Mouse (Mus musculus): ENCODE data around the gene Etl4. TPM values are rescaled to one million over a fixed set of nuclear protein-coding genes. Genes with fewer than 3 reads are reported as not detected.

Gene Etl4
- polyA plus RNA-seq, 1 experiment from 2014 or later = 10.8 TPM

DNA sequence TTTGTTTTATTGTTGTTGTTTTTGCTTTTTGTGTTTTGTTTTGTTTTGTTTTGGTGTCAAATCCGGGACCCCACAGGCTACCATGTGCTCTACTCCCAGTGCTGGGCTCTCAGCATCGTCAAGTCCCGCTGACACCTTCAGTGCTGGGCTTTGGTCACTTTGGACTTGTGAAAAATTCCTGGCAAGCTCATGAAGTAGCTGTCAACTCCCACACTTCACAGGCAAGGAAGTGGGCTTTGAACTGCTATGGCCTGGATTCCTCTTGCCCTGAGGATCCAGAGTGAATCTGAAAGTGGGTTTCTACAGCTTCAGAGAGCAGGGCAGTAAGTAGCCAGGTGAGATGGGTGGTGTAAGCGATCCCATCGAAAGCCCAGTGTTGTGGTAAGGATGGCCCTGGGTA, 649.5 kb downstream of the Etl4 start:
- no peaks in the 10 kb centered on the region for H3K9me3 ChIP-seq (replicated peaks; ENCODE audit: control insufficient read depth, low read length)
- H3K27ac ChIP-seq (ENCODE audit: low read length) = no peak overlapping the region
- no peak overlapping the region for H3K4me2 ChIP-seq (ENCODE audit: low read depth, low read length)
- H3K9ac ChIP-seq (ENCODE audit: low read length) = no peak overlapping the region
- H3K36me3 ChIP-seq (ENCODE audit: control insufficient read depth, insufficient read depth) = no peaks in the 10 kb centered on the region
- 0 out of 2 replicates have a peak, but pooled peaks have one; percentile 52 for ATAC-seq (replicated peaks; ENCODE audit: extremely low read depth, insufficient read depth, low FRiP score)
- H3K4me3 ChIP-seq (ENCODE audit: low read length) = no peak overlapping the region
- WGBS = 47% methylated on average over 5 of the region's 5 CpGs
- no peaks in the 10 kb centered on the region for H3K27me3 ChIP-seq (ENCODE audit: control insufficient read depth, insufficient read depth, low read length)
- H3K4me1 ChIP-seq (ENCODE audit: control insufficient read depth, insufficient read depth, low read length) = peaks cover 17% of the 10 kb centered on the region

DNA sequence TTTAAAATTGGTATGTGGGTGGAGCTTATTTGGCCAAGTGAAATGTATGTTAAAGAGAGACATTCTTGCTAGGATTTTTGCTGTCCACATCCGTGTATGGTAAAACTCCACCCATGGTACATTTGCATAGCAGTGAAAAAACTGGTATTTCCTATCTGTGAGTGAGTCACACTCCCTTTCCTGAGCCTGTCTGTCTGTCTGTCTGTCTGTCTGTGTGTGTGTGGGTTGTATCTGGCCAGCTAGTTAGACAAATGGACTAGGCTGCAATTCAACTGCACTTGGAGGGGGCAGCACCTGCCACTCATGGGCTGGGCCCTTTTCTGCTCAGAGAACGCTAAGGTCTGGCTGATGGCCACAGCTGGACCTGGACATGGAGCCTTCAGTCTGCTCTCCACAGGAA, 650.1 kb downstream of the Etl4 start:
- no peak overlapping the region for H3K9ac ChIP-seq (ENCODE audit: low read length)
- ATAC-seq (replicated peaks; ENCODE audit: extremely low read depth, insufficient read depth, low FRiP score) = no peak
- H3K27ac ChIP-seq (ENCODE audit: low read length) = no peak overlapping the region
- H3K36me3 ChIP-seq (ENCODE audit: control insufficient read depth, insufficient read depth) = no peaks in the 10 kb centered on the region
- H3K4me2 ChIP-seq (ENCODE audit: low read depth, low read length) = no peak overlapping the region
- H3K4me3 ChIP-seq (ENCODE audit: low read length) = no peak overlapping the region
- WGBS = 34% methylated on average over 2 of the region's 2 CpGs
- H3K9me3 ChIP-seq (replicated peaks; ENCODE audit: control insufficient read depth, low read length) = no peaks in the 10 kb centered on the region
- H3K27me3 ChIP-seq (ENCODE audit: control insufficient read depth, insufficient read depth, low read length) = no peaks in the 10 kb centered on the region
- peaks cover 17% of the 10 kb centered on the region for H3K4me1 ChIP-seq (ENCODE audit: control insufficient read depth, insufficient read depth, low read length)

DNA sequence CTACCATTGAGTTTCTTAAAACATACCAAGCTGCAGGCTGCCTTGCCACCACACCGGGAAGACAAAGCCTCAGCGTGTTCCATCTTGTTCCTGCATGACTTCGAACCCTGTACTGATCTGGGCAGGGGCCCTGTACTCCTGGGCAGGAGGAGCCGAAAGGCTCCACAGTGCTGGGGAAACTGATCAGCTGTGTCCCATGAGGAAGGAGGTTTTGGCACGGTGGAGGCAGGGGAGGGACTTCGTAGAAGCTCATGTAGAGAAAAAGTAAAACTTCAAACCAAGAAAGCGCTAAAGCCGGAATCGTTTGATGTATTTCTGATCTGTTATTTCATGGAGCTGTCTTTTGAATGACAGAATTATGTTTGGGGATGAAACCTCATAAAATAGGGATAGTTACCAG, 651.0 kb downstream of the Etl4 start:
- Histone ChIP-seq H3K4me1 (ENCODE audit: control insufficient read depth, insufficient read depth, low read length) (peaks cover 17% of the 10 kb centered on the region), H3K4me2 (ENCODE audit: low read depth, low read length) (no peak overlapping the region), H3K4me3 (ENCODE audit: low read length) (no peak overlapping the region), H3K27me3 (ENCODE audit: control insufficient read depth, insufficient read depth, low read length) (no peaks in the 10 kb centered on the region), H3K36me3 (ENCODE audit: control insufficient read depth, insufficient read depth) (no peaks in the 10 kb centered on the region), H3K9me3 (replicated peaks; ENCODE audit: control insufficient read depth, low read length) (no peaks in the 10 kb centered on the region), H3K9ac (ENCODE audit: low read length) (no peak overlapping the region), H3K27ac (ENCODE audit: low read length) (no peak overlapping the region)
- no peak for ATAC-seq (replicated peaks; ENCODE audit: extremely low read depth, insufficient read depth, low FRiP score)
- 88% methylated on average over 9 of the region's 9 CpGs for WGBS

DNA sequence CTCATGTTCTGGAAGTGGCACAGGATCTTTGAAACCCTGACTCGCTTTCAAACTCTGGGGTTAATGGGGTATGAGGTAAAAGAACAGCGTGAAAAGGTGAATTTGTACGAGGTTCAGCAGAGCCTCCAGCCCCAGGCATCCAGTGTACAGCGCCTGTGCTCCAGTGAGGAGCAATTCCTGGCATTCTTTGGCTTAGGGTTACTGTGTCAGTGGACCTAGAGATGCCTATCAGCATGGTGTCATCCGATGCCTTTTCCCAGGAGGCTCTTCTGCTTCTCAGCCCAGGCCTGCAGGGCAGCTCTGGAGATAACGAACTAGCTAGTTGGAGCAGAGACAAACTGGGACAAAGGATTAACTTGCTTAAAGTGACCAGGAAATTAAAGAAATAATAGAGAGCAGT, 653.5 kb downstream of the Etl4 start:
- Histone ChIP-seq H3K27ac (ENCODE audit: low read length) (no peak overlapping the region), H3K27me3 (ENCODE audit: control insufficient read depth, insufficient read depth, low read length) (no peaks in the 10 kb centered on the region), H3K4me3 (ENCODE audit: low read length) (no peak overlapping the region), H3K4me1 (ENCODE audit: control insufficient read depth, insufficient read depth, low read length) (peaks cover 17% of the 10 kb centered on the region), H3K4me2 (ENCODE audit: low read depth, low read length) (no peak overlapping the region), H3K9me3 (replicated peaks; ENCODE audit: control insufficient read depth, low read length) (no peaks in the 10 kb centered on the region), H3K36me3 (ENCODE audit: control insufficient read depth, insufficient read depth) (no peaks in the 10 kb centered on the region), H3K9ac (ENCODE audit: low read length) (no peak overlapping the region)
- 40% methylated on average over 6 of the region's 6 CpGs for WGBS
- no peak for ATAC-seq (replicated peaks; ENCODE audit: extremely low read depth, insufficient read depth, low FRiP score)

DNA sequence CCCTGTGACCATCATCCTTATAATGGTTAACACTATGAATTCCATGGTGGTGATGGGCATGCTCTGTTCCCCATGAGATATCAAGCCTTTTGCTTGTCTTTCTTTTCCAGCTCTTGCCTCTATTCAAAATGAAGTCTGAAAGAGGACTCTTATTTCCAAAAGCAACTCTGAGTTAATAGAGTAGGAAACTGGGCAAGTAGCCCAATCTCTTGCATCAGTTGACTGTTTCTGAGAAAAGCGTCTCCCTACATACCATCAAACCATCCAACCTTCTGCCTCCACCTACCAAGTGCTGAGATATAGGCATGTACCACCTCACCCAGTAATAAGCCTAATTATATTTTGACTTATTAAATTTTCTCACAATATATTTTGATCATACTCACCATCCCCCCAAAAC, 658.9 kb downstream of the Etl4 start:
- no peak overlapping the region for H3K9ac ChIP-seq (ENCODE audit: low read length)
- no peak overlapping the region for H3K4me2 ChIP-seq (ENCODE audit: low read depth, low read length)
- WGBS = 55% methylated on average over 1 of the region's 1 CpGs
- H3K36me3 ChIP-seq (ENCODE audit: control insufficient read depth, insufficient read depth) = no peaks in the 10 kb centered on the region
- no peaks in the 10 kb centered on the region for H3K27me3 ChIP-seq (ENCODE audit: control insufficient read depth, insufficient read depth, low read length)
- no peak overlapping the region for H3K4me3 ChIP-seq (ENCODE audit: low read length)
- no peak for ATAC-seq (replicated peaks; ENCODE audit: extremely low read depth, insufficient read depth, low FRiP score)
- H3K9me3 ChIP-seq (replicated peaks; ENCODE audit: control insufficient read depth, low read length) = no peaks in the 10 kb centered on the region
- H3K27ac ChIP-seq (ENCODE audit: low read length) = no peak overlapping the region
- H3K4me1 ChIP-seq (ENCODE audit: control insufficient read depth, insufficient read depth, low read length) = no peaks in the 10 kb centered on the region

DNA sequence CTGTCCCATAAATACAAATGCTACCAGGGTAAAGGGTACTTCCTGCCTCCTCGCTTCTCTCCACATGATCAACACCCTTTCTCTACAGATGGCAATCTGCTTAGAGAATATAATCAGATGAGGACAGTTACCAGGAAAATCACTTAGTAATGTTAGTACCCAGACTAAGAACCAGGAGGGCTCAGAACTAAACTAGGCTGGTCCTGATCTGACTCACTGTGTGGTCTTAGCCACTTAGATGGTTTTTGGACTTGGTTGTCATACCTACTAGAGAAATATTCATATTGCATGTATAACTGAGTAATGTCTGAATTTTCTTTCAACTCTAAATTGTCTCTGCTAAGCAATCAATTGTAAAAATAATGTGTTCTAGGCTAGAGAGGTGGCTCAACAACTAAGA, 662.4 kb downstream of the Etl4 start:
- Histone ChIP-seq H3K27ac (ENCODE audit: low read length) (no peak overlapping the region), H3K36me3 (ENCODE audit: control insufficient read depth, insufficient read depth) (no peaks in the 10 kb centered on the region)
- no peak for ATAC-seq (replicated peaks; ENCODE audit: extremely low read depth, insufficient read depth, low FRiP score)

GRCm38 (mm10) chr2:20580331-20580730, 670.8 kb downstream of the Etl4 start:
- Histone ChIP-seq H3K9me3 (replicated peaks; ENCODE audit: control insufficient read depth, low read length) (no peaks in the 10 kb centered on the region), H3K4me2 (ENCODE audit: low read depth, low read length) (no peak overlapping the region), H3K4me3 (ENCODE audit: low read length) (no peak overlapping the region), H3K36me3 (ENCODE audit: control insufficient read depth, insufficient read depth) (no peaks in the 10 kb centered on the region), H3K27me3 (ENCODE audit: control insufficient read depth, insufficient read depth, low read length) (no peaks in the 10 kb centered on the region), H3K4me1 (ENCODE audit: control insufficient read depth, insufficient read depth, low read length) (peaks cover 7% of the 10 kb centered on the region; the same call in 1 of the 2 replicates), H3K9ac (ENCODE audit: low read length) (no peak overlapping the region), H3K27ac (ENCODE audit: low read length) (no peak overlapping the region)
- no peak for ATAC-seq (replicated peaks; ENCODE audit: extremely low read depth, insufficient read depth, low FRiP score)
- WGBS = 34% methylated on average over 3 of the region's 3 CpGs

More for the DNA sequence above, 662.4 kb downstream of the Etl4 start:
- WGBS = 89% methylated on average over 1 of the region's 1 CpGs
- Histone ChIP-seq H3K4me2 (ENCODE audit: low read depth, low read length) (no peak overlapping the region), H3K9me3 (replicated peaks; ENCODE audit: control insufficient read depth, low read length) (no peaks in the 10 kb centered on the region), H3K4me1 (ENCODE audit: control insufficient read depth, insufficient read depth, low read length) (no peaks in the 10 kb centered on the region), H3K4me3 (ENCODE audit: low read length) (no peak overlapping the region), H3K9ac (ENCODE audit: low read length) (no peak overlapping the region), H3K27me3 (ENCODE audit: control insufficient read depth, insufficient read depth, low read length) (no peaks in the 10 kb centered on the region)

- no peaks in the 10 kb centered on the region for H3K36me3 ChIP-seq (ENCODE audit: control insufficient read depth, insufficient read depth)
- H3K9me3 ChIP-seq (replicated peaks; ENCODE audit: control insufficient read depth, low read length) = no peaks in the 10 kb centered on the region
- no peak overlapping the region for H3K4me3 ChIP-seq (ENCODE audit: low read length)
- ATAC-seq (replicated peaks; ENCODE audit: extremely low read depth, insufficient read depth, low FRiP score) = no peak
- H3K4me2 ChIP-seq (ENCODE audit: low read depth, low read length) = no peak overlapping the region
- no peak overlapping the region for H3K27ac ChIP-seq (ENCODE audit: low read length)
- H3K9ac ChIP-seq (ENCODE audit: low read length) = no peak overlapping the region
- H3K4me1 ChIP-seq (ENCODE audit: control insufficient read depth, insufficient read depth, low read length) = peaks cover 7% of the 10 kb centered on the region; the same call in 1 of the 2 replicates
- no peaks in the 10 kb centered on the region for H3K27me3 ChIP-seq (ENCODE audit: control insufficient read depth, insufficient read depth, low read length)
Observed at GRCm38 (mm10) chr2:20583032-20583431, 673.5 kb downstream of the Etl4 start.

DNA sequence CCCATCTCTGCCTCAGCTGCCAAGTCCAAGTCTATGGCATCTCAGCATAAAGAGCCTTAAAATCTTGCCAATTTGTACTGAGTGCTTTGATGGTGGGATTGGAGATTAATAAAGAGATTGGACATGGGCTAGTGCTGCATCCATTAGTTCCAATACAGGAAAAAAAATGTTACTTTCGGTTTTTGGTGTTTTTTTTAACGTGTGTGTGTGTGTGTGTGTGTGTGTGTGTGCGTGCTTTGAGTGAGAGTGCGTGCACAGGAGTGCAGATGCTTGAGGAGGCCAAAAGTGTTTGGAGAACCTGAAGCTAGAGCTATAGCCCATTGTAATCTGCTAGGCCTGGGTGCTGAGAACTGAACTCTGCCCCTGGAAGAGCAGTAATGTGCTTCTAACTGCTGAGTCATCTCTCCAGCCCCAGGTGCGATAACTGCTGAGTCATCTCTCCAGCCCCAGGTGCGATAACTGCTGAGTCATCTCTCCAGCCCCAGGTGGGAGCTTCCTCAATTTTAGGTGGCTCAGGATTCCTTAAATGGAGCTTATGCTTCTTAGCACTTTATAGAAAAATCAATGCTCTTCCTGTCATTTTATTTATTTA, 674.1 kb downstream of the Etl4 start:
- Histone ChIP-seq H3K27me3 (ENCODE audit: control insufficient read depth, insufficient read depth, low read length) (no peaks in the 10 kb centered on the region), H3K36me3 (ENCODE audit: control insufficient read depth, insufficient read depth) (no peaks in the 10 kb centered on the region), H3K9me3 (replicated peaks; ENCODE audit: control insufficient read depth, low read length) (no peaks in the 10 kb centered on the region), H3K4me3 (ENCODE audit: low read length) (no peak overlapping the region), H3K9ac (ENCODE audit: low read length) (no peak overlapping the region), H3K4me2 (ENCODE audit: low read depth, low read length) (no peak overlapping the region), H3K4me1 (ENCODE audit: control insufficient read depth, insufficient read depth, low read length) (peaks cover 7% of the 10 kb centered on the region; the same call in 1 of the 2 replicates), H3K27ac (ENCODE audit: low read length) (no peak overlapping the region)
- WGBS = 88% methylated on average over 6 of the region's 6 CpGs
- no peak for ATAC-seq (replicated peaks; ENCODE audit: extremely low read depth, insufficient read depth, low FRiP score)
